Mouse (Mus musculus): ENCODE data around the gene Mtmr3.

- no peak for TF ChIP-seq NELFE (IDR thresholded peaks at IDR 0.05; ENCODE audit: low read depth, low read length)
- no peak for TF ChIP-seq EP300 (IDR thresholded peaks at IDR 0.05; ENCODE audit: low read length)
- no peak for TF ChIP-seq NRF1 (IDR thresholded peaks at IDR 0.05; ENCODE audit: low read depth, low read length)
- no peak for TF ChIP-seq MEF2A (IDR thresholded peaks at IDR 0.05; ENCODE audit: borderline replicate concordance, low read depth, low read length)
- no peak for TF ChIP-seq RAD21 (IDR thresholded peaks at IDR 0.05; ENCODE audit: low read depth, low read length)
- no peak for TF ChIP-seq POLR2A (IDR thresholded peaks at IDR 0.05; ENCODE audit: low read depth, low read length)
Observed at GRCm38 (mm10) chr11:4621866-4622265, 27.2 kb upstream of the Mtmr3 start.

Data from CH12.LX (cell line).